Mouse (Mus musculus) CD4-positive, CD25-positive, alpha-beta regulatory T cell, adult 2 months (primary cell): Measurements from ENCODE around the gene Dzip1l.
A peak's percentile ranks its signal among the peaks of the same experiment; 100 is the strongest.

Source experiments
- DNase-seq: peaks from one replicate; pipeline ENCODE4 v3.0.0-alpha.2; 2012; ENCODE audit warnings: low read depth, low spot score

Dzip1l gene

DNA sequence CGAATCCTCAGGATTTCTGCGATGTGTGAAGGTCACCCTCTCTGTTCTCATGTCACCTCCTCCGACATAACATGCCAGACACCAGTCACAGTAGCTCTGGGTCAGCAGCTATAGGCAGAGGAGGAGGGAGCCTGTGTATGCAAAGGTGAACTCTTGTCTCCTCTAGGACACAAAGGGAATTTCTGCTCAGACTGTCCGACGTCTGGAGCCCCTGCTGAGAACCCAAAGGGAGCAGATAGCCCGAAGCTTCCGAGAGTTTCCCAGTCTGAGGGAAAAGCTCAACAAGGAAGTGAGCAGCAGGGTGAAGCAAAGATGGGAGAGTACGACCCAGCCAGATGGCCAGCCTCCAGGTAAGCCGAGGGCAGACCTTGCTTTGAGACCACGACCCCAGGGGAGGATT, 31.5 kb downstream of the Dzip1l start:
- no peak for DNase-seq

- DNase-seq, result no peak
These were observed 32.4 kb downstream of the Dzip1l start for GRCm38 (mm10) chr9:99661606-99662166.

GRCm38 (mm10) chr9:99662406-99662805, 33.1 kb downstream of the Dzip1l start:
- peak; percentile 61 for DNase-seq

DNA sequence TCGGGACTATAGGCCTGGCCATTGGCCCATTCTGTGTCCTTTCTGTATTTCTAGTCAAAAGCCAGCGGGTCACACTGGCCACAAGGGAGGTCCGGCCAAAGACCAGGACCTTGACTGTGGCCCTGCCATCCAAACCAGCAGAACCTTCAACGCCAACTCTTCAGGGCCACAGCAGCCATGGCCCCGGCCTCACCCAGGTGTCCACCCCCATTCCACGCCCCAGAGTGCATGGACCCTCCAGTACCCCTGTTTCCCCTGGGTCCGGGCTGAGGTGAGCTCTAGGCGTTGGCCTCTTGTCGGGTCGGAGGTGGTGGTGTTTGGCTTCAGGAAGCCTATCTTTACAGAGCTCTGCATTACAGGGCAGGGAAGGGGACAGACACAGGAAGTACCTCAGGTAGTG, 33.6 kb downstream of the Dzip1l start:
- DNase-seq, result no peak

DNA sequence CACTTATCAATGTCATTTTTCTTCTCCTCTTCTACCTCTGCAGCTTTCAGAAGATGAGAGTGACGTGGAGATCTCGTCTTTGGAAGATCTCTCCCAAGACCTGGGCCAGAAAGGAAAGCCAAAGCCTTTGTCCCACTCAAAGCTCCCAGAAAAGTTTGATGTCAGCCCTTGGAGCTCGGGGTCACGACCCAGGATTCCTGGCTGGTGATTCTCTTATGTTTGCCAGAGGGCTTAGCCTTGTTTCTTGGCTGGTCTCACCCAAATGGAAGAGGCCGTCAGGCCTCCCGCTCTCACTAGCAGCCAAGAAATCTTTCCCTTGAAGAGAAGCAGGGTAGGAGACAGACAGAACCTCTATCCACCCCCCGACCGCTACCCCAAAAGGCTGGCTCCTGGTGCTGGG, 38.3 kb downstream of the Dzip1l start:
- no peak for DNase-seq

GRCm38 (mm10) chr9:99671603-99672002, 42.3 kb downstream of the Dzip1l start:
- DNase-seq, result no peak

- DNase-seq, result no peak
These were observed 46.4 kb downstream of the Dzip1l start for GRCm38 (mm10) chr9:99675714-99676113.

DNA sequence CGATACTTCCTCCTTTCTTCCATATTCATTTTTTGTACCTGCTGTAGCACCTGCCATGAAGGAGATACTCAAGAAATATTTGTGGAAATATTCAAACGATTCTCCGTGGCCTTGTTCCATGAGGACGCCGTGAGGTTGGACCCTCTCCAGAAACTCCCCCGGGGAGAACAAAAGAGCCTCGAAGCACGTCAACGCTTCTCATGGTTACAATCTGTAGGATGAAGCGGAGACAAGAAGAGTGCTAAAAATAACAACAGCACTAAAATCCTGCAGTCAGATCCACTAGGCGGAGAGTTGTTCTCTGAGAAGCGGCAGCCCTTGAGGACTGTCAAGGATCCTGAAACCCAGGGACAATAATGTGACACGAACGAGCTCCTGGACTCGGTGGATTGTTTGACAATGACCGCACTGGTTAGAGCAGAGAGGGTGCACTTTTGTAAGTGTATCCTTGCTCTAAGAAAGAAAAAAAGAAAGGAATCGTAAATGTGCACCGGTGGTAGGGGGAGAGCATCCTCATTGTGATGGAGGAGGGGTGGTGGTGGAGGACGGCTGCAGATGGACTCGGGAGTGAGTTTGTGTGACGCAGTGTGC, 52.8 kb downstream of the Dzip1l start:
- DNase-seq, result no peak

DNA sequence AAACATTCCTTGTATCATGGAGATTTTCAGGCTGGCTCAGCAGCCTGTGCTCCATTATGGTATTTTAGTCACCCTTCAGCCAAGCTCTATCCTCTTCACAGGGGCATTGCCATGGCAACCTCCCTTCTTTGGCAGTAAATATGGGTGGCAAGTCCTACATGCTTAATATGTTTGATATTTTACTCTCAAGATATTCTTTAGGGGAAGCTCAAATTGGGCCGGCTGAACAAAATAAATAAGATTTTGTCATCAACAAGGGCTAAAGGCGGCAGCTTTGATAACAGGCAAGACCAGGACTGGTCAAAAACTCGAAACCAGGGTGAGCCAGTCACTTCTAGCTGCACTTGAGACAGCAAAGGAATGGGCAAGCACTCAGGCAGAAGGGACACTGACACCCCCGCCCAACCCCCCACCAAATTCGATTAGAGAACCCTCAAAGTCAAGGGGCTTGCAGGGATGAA, 55.8 kb downstream of the Dzip1l start:
- no peak for DNase-seq

DNA sequence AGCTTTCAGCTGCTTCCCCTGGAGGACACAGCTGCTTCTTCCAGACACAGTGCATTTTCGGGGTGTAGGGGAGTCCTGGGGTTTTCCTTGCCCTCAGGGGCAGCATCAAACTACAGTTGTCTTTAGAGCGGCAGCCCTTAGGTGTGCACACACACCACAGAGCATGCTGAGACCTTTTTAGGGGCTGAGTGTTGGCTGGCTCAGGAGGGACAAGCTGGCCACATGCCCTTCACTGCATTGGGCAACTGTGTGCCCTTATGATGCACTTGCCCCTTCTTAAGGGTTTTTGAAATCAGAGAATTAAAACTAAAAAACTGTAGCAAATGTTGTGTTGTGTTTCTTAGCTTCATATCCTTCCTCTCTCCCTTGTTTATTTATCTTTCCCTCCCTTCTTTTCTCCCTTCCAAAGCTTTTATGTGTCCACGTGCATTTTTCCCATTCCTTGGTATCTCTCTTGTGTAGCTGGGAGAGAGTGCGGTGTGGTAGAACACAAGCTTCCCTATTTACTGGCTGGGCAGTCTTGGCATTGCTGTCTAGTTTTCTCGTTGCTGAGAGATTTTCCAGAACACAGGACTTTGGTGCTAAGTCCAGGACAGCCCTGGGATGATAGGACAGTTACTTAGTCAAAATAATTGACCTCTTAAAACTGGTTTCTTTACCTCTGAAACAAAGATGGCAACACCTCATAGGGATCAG, 56.4 kb downstream of the Dzip1l start:
- DNase-seq, result no peak

DNA sequence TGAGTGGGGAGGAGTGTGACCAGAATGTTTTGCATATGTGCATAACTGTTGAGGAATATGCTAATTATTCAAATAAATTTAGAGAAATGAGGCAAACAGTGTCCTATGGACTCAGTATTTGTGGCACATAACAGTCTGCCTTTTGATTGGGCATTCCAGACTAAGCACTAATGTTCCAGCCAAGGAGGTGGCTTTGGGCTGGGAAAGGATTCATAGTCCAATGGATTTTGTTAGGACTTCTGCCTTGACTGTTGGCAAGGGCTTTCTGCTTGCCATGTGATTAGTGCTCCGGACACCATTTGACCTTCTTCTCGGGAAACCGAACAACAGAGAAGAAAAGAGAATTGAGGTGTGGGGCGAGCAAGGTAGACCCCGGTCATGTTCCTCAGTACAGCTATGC, 60.5 kb downstream of the Dzip1l start:
- DNase-seq, result no peak

DNA sequence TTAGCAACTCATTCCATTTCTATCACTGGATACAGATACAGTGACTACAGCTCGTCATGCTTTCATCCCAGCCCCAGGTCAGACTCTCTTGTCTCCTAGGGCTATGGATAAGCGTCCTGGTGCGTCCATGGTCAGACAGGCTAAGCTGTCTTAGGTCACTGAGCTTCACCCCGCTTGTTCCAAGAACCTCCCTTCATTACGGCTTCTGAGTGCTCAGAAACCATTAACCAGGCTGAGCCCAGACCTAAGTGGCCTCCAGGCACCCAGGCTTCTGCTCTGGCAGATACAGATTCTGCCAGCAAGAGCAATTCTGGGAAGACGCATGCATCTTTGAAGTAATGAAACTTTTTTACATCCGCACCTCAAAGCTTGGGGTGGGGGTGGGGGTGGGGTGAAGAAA, 61.1 kb downstream of the Dzip1l start:
- no peak for DNase-seq

DNA sequence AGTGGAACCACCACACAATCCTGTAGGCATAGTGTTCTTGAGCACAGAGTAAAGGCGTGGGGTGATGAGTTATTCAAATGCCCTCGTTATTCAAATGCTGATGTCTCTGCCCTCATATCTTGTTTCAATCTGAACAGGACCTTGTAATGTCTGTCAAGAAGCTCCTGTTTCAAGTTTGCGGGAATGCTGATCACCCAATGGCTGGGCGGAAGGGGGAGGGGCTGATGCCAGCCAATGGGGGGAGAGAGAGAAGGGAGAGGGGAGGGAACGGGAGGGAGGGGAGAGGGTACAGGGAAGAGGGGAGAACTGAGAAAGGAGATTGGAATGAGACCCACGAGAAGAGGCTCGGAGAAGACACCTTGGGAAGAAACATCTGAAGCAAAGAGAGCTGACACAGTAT, 65.7 kb downstream of the Dzip1l start:
- no peak for DNase-seq

DNA sequence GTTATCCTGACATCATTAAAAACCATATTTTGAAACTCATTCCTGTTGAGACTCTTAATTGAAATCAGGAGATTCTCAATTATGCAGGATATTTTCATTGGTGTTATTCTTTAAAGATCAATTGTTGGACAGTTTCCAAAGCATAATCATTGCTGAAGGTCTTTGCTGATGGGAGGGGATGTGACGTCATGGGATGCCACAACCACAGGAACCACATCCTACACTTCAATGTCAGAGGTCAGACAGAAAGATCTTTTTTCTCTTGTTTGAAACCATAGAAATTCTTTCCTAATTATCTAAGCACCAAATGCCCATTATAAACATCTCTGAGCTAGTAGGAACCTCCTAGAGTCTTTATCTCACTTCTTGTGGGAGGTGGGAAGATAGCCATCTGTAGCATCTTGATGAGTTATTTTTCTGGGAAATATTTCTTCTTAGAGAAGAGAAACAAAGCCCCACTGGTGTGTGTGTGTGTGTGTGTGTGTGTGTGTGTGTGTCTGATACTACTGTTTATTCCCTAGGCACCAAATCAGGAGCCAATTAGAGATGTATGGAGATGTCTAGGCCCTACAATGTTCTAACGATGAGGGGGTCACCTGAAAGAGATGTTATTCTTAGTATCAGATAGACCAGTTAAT, 70.6 kb downstream of the Dzip1l start:
- DNase-seq, result peak; percentile 47

GRCm38 (mm10) chr9:99701187-99701586, 71.9 kb downstream of the Dzip1l start:
- DNase-seq, result no peak

GRCm38 (mm10) chr9:99702215-99702614, 72.9 kb downstream of the Dzip1l start:
- DNase-seq, result no peak

DNA sequence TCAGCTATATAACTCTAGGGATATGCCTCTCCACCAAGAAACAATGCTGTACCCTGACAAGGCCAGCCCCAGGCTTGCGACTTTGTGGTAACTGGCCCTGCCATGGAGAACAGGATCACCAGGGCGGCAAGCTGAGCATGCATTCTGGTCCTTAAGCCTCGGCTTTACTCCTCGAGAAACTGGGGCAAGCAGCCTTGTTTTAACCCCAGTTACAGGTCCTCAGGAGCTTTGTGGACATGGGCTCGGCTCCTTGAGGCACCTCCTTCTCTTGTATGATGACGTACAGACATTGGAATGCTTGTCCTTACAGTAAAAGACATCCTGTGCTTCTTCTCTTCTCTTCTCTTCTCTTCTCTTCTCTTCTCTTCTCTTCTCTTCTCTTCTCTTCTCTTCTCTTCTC, 74.4 kb downstream of the Dzip1l start:
- DNase-seq, result no peak

GRCm38 (mm10) chr9:99706264-99706663, 77.0 kb downstream of the Dzip1l start:
- no peak for DNase-seq

DNA sequence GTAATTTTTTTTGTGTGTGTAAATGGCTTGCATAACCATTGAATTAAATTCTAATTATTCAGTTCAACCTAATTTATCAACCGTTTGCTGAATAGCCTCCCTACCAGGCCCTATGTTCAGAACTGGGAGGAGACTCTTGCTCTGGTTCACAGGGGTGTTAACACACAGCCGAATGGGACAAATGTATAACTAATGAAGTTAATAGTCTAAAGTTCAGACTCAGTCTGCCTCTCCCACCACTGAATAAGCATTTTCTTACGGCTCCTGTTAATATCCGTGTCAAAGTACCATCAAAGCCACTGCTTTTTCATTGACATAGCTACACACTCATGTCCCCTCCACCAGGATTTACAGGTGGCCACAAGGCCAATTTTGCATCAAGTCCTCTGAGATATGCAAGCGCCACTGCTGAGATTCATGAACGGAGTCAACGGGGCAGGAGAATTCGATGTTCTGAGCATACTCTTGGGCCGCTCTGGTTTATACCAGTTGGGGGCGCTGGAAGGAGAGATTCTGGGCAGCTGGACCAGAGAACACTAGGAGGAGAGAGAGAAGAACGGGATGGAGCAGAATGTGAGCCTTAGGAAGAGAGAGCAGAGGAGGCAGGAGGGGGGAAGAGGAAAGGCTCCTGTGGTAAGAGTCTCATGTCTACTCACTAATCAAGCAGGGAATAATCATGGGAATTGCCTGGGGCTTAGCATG, 78.3 kb downstream of the Dzip1l start:
- DNase-seq, result no peak

- no peak for DNase-seq
These were observed 80.4 kb downstream of the Dzip1l start for GRCm38 (mm10) chr9:99709588-99710248.

DNA sequence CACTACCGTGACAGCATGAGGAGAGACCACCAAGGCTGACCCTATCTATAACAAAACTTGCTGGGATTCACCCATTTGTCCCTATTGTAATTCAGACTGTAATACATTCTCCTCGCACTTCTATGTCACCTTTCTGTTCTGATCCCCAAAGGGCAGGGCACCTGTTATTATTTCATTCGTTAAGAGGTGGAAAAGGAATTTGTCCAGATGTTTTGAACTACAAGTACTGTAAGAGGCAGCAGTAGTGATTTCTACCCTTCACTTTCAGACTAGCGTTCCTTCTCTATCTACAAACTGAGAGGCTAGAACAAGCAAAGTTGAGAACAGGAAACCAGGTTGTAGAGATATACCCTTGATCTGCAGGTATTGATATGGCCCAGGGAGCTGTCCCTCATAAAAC, 81.0 kb downstream of the Dzip1l start:
- no peak for DNase-seq

DNA sequence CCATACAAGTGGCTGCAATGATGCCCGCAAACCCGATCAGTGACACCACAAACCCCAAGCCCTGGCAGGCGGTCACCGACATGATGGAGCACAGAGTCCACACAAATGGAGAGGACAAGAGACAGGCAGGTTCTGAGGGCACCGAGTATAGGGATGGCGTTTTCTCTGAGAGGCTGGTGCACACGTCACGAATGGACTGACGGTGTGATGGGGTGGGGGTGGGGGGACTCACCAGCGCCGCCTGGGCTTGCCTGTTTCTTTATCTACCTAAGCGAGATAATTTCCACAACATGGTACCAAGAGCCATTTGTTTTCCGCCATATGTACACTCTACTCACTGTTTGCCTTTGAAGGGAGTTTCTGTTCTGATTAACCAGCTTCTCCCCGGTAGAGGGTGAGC, 87.8 kb downstream of the Dzip1l start, which contains the start of gene Cldn18:
TSS of gene Cldn18 (minus strand) at position 134 of the 400 bp plus-strand sequence.
- no peak for DNase-seq
